Mouse (Mus musculus): ENCODE data around the gene Arid1b. TPM values are rescaled to one million over a fixed set of nuclear protein-coding genes. Genes with fewer than 3 reads are reported as not detected.

The Arid1b gene
- total and polyA plus RNA-seq, 3 experiments: 11.6 to 49.1 (median 32.4) TPM

- ATAC-seq (ENCODE audit: extremely low read depth, insufficient number of reproducible peaks, low FRiP score, poor library complexity, severe bottlenecking) (no peak), DNase-seq (ENCODE audit: low spot score) (no peak)
- no peaks in the 10 kb centered on the region for H3K27me3 ChIP-seq (ENCODE audit: insufficient read depth, low read length)
- TF ChIP-seq POLR2AphosphoS5 (IDR thresholded peaks at IDR 0.05; ENCODE audit: insufficient replicate concordance, low read depth, low read length) (no peak), GATA2 (IDR thresholded peaks at IDR 0.05; ENCODE audit: borderline replicate concordance, low read depth, low read length) (no peak), TAL1 (conservative IDR thresholded peaks at IDR 0.05; ENCODE audit: low read depth, low read length) (no peak), GATA1 (IDR thresholded peaks at IDR 0.05; ENCODE audit: borderline replicate concordance, low read length) (no peak), CTCF (IDR thresholded peaks at IDR 0.05; ENCODE audit: low read depth, low read length) (no peak)
- H3K36me3 ChIP-seq (replicated peaks): peaks cover 64% of the 10 kb centered on the region
- no peak overlapping the region for H3K4me3 ChIP-seq (ENCODE audit: low read depth, low read length)
- H3K9me3 ChIP-seq (replicated peaks): no peaks in the 10 kb centered on the region
- 0 out of 2 replicates have a peak, but pooled peaks cover 2% of the 10 kb centered on the region for H3K4me1 ChIP-seq (ENCODE audit: insufficient read depth, low read depth, low read length)
Observed at GRCm38 (mm10) chr17:5262788-5263187, 268.7 kb downstream of the Arid1b start.

- Histone ChIP-seq H3K9me3 (replicated peaks) (no peaks in the 10 kb centered on the region), H3K36me3 (replicated peaks) (peaks cover 76% of the 10 kb centered on the region), H3K4me1 (ENCODE audit: insufficient read depth, low read depth, low read length) (0 out of 2 replicates have a peak, but pooled peaks cover 2% of the 10 kb centered on the region), H3K4me3 (ENCODE audit: low read depth, low read length) (no peak overlapping the region), H3K27me3 (ENCODE audit: insufficient read depth, low read length) (no peaks in the 10 kb centered on the region)
- DNase-seq (ENCODE audit: low spot score) (no peak), ATAC-seq (ENCODE audit: extremely low read depth, insufficient number of reproducible peaks, low FRiP score, poor library complexity, severe bottlenecking) (no peak)
- TF ChIP-seq GATA1 (IDR thresholded peaks at IDR 0.05; ENCODE audit: borderline replicate concordance, low read length): no peak
- no peak for TF ChIP-seq POLR2AphosphoS5 (IDR thresholded peaks at IDR 0.05; ENCODE audit: insufficient replicate concordance, low read depth, low read length)
- TF ChIP-seq TAL1 (conservative IDR thresholded peaks at IDR 0.05; ENCODE audit: low read depth, low read length): no peak
- TF ChIP-seq GATA2 (IDR thresholded peaks at IDR 0.05; ENCODE audit: borderline replicate concordance, low read depth, low read length): no peak
- no peak for TF ChIP-seq CTCF (IDR thresholded peaks at IDR 0.05; ENCODE audit: low read depth, low read length)
Observed at GRCm38 (mm10) chr17:5264783-5265182, 270.7 kb downstream of the Arid1b start.

GRCm38 (mm10) chr17:5265615-5266014 is 271.5 kb downstream of the Arid1b start:
- H3K4me1 ChIP-seq (ENCODE audit: insufficient read depth, low read depth, low read length): 0 out of 2 replicates have a peak, but pooled peaks cover 2% of the 10 kb centered on the region
- H3K4me3 ChIP-seq (ENCODE audit: low read depth, low read length): no peak overlapping the region
- peaks cover 81% of the 10 kb centered on the region for H3K36me3 ChIP-seq (replicated peaks)
- no peaks in the 10 kb centered on the region for H3K9me3 ChIP-seq (replicated peaks)
- DNase-seq (ENCODE audit: low spot score): no peak
- no peak for ATAC-seq (ENCODE audit: extremely low read depth, insufficient number of reproducible peaks, low FRiP score, poor library complexity, severe bottlenecking)
- no peaks in the 10 kb centered on the region for H3K27me3 ChIP-seq (ENCODE audit: insufficient read depth, low read length)
- TF ChIP-seq GATA2 (IDR thresholded peaks at IDR 0.05; ENCODE audit: borderline replicate concordance, low read depth, low read length) (no peak), GATA1 (IDR thresholded peaks at IDR 0.05; ENCODE audit: borderline replicate concordance, low read length) (no peak), TAL1 (conservative IDR thresholded peaks at IDR 0.05; ENCODE audit: low read depth, low read length) (no peak), POLR2AphosphoS5 (IDR thresholded peaks at IDR 0.05; ENCODE audit: insufficient replicate concordance, low read depth, low read length) (no peak), CTCF (IDR thresholded peaks at IDR 0.05; ENCODE audit: low read depth, low read length) (no peak)

- no peak for ATAC-seq (ENCODE audit: extremely low read depth, insufficient number of reproducible peaks, low FRiP score, poor library complexity, severe bottlenecking)
Observed at GRCm38 (mm10) chr17:5267747-5268146, 273.6 kb downstream of the Arid1b start.

DNA sequence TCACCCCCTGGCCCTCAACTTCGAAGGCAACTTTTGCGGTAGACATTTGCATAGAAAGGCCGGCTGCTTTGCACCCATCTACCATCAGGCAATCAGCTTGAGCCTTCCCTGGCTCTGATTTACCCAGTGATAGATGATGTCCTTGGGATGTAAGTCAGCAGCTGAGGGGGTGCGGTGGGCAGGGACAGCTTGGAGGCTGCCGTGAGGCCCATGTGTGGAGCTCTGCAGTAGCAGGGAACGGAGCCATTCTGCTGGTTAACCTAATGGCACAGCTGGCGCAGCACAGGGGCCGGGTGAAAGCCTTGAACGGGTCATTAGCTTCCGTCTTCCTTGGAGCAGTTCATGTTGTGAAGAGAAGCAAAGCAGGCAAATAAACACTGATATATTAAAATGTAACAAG is 275.2 kb downstream of the Arid1b start:
- Histone ChIP-seq H3K9me3 (replicated peaks) (no peaks in the 10 kb centered on the region), H3K4me3 (ENCODE audit: low read depth, low read length) (no peak overlapping the region), H3K4me1 (ENCODE audit: insufficient read depth, low read depth, low read length) (no peaks in the 10 kb centered on the region), H3K36me3 (replicated peaks) (peaks cover 82% of the 10 kb centered on the region), H3K27me3 (ENCODE audit: insufficient read depth, low read length) (no peaks in the 10 kb centered on the region)
- no peak for TF ChIP-seq POLR2AphosphoS5 (IDR thresholded peaks at IDR 0.05; ENCODE audit: insufficient replicate concordance, low read depth, low read length)
- TF ChIP-seq GATA1 (IDR thresholded peaks at IDR 0.05; ENCODE audit: borderline replicate concordance, low read length): no peak
- TF ChIP-seq TAL1 (conservative IDR thresholded peaks at IDR 0.05; ENCODE audit: low read depth, low read length): no peak
- no peak for TF ChIP-seq CTCF (IDR thresholded peaks at IDR 0.05; ENCODE audit: low read depth, low read length)
- TF ChIP-seq GATA2 (IDR thresholded peaks at IDR 0.05; ENCODE audit: borderline replicate concordance, low read depth, low read length): no peak
- no peak for ATAC-seq (ENCODE audit: extremely low read depth, insufficient number of reproducible peaks, low FRiP score, poor library complexity, severe bottlenecking)
- DNase-seq (ENCODE audit: low spot score): no peak

More at GRCm38 (mm10) chr17:5267747-5268146, 273.6 kb downstream of the Arid1b start:
- H3K4me1 ChIP-seq (ENCODE audit: insufficient read depth, low read depth, low read length): no peaks in the 10 kb centered on the region
- no peak for DNase-seq (ENCODE audit: low spot score)
- no peaks in the 10 kb centered on the region for H3K9me3 ChIP-seq (replicated peaks)
- H3K27me3 ChIP-seq (ENCODE audit: insufficient read depth, low read length): no peaks in the 10 kb centered on the region
- no peak overlapping the region for H3K4me3 ChIP-seq (ENCODE audit: low read depth, low read length)
- H3K36me3 ChIP-seq (replicated peaks): peaks cover 84% of the 10 kb centered on the region
- TF ChIP-seq GATA1 (IDR thresholded peaks at IDR 0.05; ENCODE audit: borderline replicate concordance, low read length) (no peak), TAL1 (conservative IDR thresholded peaks at IDR 0.05; ENCODE audit: low read depth, low read length) (no peak), CTCF (IDR thresholded peaks at IDR 0.05; ENCODE audit: low read depth, low read length) (no peak), POLR2AphosphoS5 (IDR thresholded peaks at IDR 0.05; ENCODE audit: insufficient replicate concordance, low read depth, low read length) (no peak), GATA2 (IDR thresholded peaks at IDR 0.05; ENCODE audit: borderline replicate concordance, low read depth, low read length) (no peak)

- no peaks in the 10 kb centered on the region for H3K9me3 ChIP-seq (replicated peaks)
- no peak for DNase-seq (ENCODE audit: low spot score)
- H3K36me3 ChIP-seq (replicated peaks): peaks cover 79% of the 10 kb centered on the region
- ATAC-seq (ENCODE audit: extremely low read depth, insufficient number of reproducible peaks, low FRiP score, poor library complexity, severe bottlenecking): no peak
- TF ChIP-seq POLR2AphosphoS5 (IDR thresholded peaks at IDR 0.05; ENCODE audit: insufficient replicate concordance, low read depth, low read length) (no peak), GATA1 (IDR thresholded peaks at IDR 0.05; ENCODE audit: borderline replicate concordance, low read length) (no peak), TAL1 (conservative IDR thresholded peaks at IDR 0.05; ENCODE audit: low read depth, low read length) (no peak), CTCF (IDR thresholded peaks at IDR 0.05; ENCODE audit: low read depth, low read length) (no peak), GATA2 (IDR thresholded peaks at IDR 0.05; ENCODE audit: borderline replicate concordance, low read depth, low read length) (no peak)
- H3K27me3 ChIP-seq (ENCODE audit: insufficient read depth, low read length): no peaks in the 10 kb centered on the region
- H3K4me1 ChIP-seq (ENCODE audit: insufficient read depth, low read depth, low read length): no peaks in the 10 kb centered on the region
- H3K4me3 ChIP-seq (ENCODE audit: low read depth, low read length): no peak overlapping the region
Observed at GRCm38 (mm10) chr17:5269774-5270173, 275.6 kb downstream of the Arid1b start.
